Mouse (Mus musculus) lung, adult 2 months (tissue): ENCODE measurements around the gene Cst6.

Experiments used
- CTCF ChIP-seq: fragments of 200-500 bp; IDR thresholded peaks from 2 replicates; pipeline ENCODE4 v1.5.1; 2011; ENCODE audit warnings: mild to moderate bottlenecking, low read length, control low read depth; ENCODE audit not compliant: insufficient read depth
- POLR2A ChIP-seq: fragments of 200-500 bp; IDR thresholded peaks from 2 replicates; pipeline ENCODE4 v1.6.1; 2011; ENCODE audit warnings: low read depth, mild to moderate bottlenecking, control low read depth, low read length, borderline replicate concordance; ENCODE audit errors: extremely low read depth

DNA sequence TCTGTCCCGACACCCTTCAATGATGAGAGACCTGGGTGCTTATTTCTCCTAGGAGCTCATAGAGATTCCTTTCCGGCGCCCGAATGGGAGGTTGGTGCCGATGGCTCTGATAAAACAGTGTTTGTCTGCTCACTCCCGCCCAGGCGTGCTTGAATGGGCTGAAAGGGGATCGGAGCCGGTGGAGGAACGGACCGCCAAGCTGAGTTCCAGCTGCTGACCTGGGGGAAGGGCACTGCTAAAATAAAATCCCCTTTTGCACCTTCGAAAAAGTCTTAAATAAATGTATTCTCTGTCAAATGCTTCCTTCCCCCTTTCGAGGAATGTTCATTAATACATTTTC, 53.7 kb downstream of the Cst6 start:
- TF ChIP-seq CTCF = no peak
- no peak for TF ChIP-seq POLR2A
